Mouse (Mus musculus) MEL (cell line): Measurements from ENCODE around the gene Ehbp1.

ENCODE experiments used
- BHLHE40 ChIP-seq: IDR thresholded peaks from 2 replicates; pipeline ENCODE4 v1.6.1; 2012; ENCODE audit warnings: low read depth, mild to moderate bottlenecking, inconsistent platforms, low read length, improper control_type of control experiment, borderline replicate concordance
- CHD2 ChIP-seq: IDR thresholded peaks from 2 replicates; pipeline ENCODE4 v1.6.1; 2011; ENCODE audit warnings: low read length, improper control_type of control experiment
- CTCF ChIP-seq, 3 experiments: IDR thresholded peaks in 2 of 3; conservative IDR thresholded peaks in 1 of 3; 2 replicates each; pipeline ENCODE4 v1.5.1; 2011 to 2012; ENCODE audit warnings: low read length in 3 of 3, low read depth in 2 of 3, mild to moderate bottlenecking in 2 of 3, improper control_type of control experiment in 1 of 3, inconsistent platforms in 1 of 3, mixed read lengths in 1 of 3, moderate library complexity in 1 of 3; ENCODE audit not compliant: control insufficient read depth in 1 of 3, insufficient read depth in 1 of 3, poor library complexity in 1 of 3, severe bottlenecking in 1 of 3
- EP300 ChIP-seq, 2 experiments: IDR thresholded peaks; 2 replicates each; pipeline ENCODE4 v1.6.1; 2011; ENCODE audit warnings: improper control_type of control experiment in 2 of 2, low read length in 2 of 2, low read depth in 1 of 2, mild to moderate bottlenecking in 1 of 2
- MAFK ChIP-seq: IDR thresholded peaks from 2 replicates; pipeline ENCODE4 v1.6.1; 2011; ENCODE audit warnings: low read depth, mild to moderate bottlenecking, low read length, improper control_type of control experiment, borderline replicate concordance
- MYB ChIP-seq: IDR thresholded peaks from 2 replicates; pipeline ENCODE4 v1.6.1; 2011; ENCODE audit warnings: mild to moderate bottlenecking, low read depth, low read length, improper control_type of control experiment
- RAD21 ChIP-seq: IDR thresholded peaks from 2 replicates; pipeline ENCODE4 v1.6.1; 2011; ENCODE audit warnings: mild to moderate bottlenecking, low read depth, low read length, improper control_type of control experiment
- SMC3 ChIP-seq: IDR thresholded peaks from 2 replicates; pipeline ENCODE4 v1.6.1; 2011; ENCODE audit warnings: low read depth, low read length, improper control_type of control experiment
- UBTF ChIP-seq: IDR thresholded peaks from 2 replicates; pipeline ENCODE4 v1.6.1; 2012; ENCODE audit warnings: low read depth, mild to moderate bottlenecking, inconsistent platforms, low read length, improper control_type of control experiment, moderate library complexity, borderline replicate concordance; ENCODE audit not compliant: insufficient read depth
- ZMIZ1 ChIP-seq: IDR thresholded peaks from 2 replicates; pipeline ENCODE4 v1.6.1; 2012; ENCODE audit warnings: low read depth, mild to moderate bottlenecking, inconsistent platforms, low read length, improper control_type of control experiment, moderate library complexity

DNA sequence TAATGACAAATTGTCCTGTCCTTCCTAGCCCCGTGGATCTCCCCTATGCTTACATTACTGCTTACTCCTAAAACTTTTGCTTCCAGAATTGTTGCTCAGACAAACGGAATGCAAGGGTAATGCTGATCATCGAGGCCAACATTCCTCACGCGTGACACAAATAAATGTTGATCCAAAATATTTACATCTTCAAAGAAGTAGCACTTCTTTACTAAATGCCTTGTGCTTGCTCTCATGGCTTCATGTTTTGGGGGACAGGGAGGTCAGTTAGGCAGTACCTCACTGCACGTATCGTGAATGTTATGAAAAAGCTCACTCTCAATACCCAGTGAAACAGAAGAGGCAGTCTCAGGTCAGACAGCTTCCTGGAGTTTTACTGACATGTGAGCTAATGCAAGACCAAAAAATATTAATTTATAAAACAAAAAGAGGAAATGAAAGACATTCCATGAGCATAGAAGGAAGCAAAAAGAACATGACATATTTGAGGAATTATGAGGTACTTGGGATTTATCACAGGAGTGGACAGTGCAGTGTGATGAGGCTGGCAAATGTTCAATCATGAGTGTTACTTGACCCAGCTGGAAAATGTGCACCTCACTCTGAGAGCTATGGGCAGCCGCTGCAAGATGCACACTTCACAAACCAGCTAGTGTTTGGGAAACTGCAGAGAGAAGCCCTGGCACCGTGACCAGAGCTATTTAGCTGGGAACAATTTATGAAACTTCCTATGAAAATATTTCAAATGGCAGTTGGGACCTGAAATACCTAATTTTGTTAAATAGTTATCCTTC lies 187.4 kb downstream of the Ehbp1 start:
- TF ChIP-seq CHD2: no peak
- no peak for TF ChIP-seq MYB
- no peak for TF ChIP-seq UBTF
- no peak for TF ChIP-seq ZMIZ1
- no peak for TF ChIP-seq RAD21
- TF ChIP-seq CTCF (IDR thresholded peaks at IDR 0.05 in 2 of 3, conservative IDR thresholded peaks at IDR 0.05 in 1 of 3; ENCODE audit: control insufficient read depth in 1 of 3, insufficient read depth in 1 of 3, low read depth in 2 of 3, low read length in 3 of 3, poor library complexity in 1 of 3, severe bottlenecking in 1 of 3): no peak
- TF ChIP-seq SMC3: no peak
- TF ChIP-seq EP300 (IDR thresholded peaks at IDR 0.05; ENCODE audit: low read depth in 1 of 2, low read length in 2 of 2): no peak
- TF ChIP-seq BHLHE40: no peak
- TF ChIP-seq MAFK: no peak
